ENCODE assay signal across 8 mouse cellular contexts in genomic region chr6:128797936-128798771, GRCm38 (mm10). TPM values are rescaled to one million over a fixed set of nuclear protein-coding genes. Genes with fewer than 3 reads are reported as not detected.
A peak's percentile ranks its signal among the peaks of the same experiment; 100 is the strongest.
DNase-seq lines count a peak whose midpoint lies in the region; ATAC-seq lines count a peak whose summit lies in the region.
"Had no signal": no experiment of that assay in that cellular context is flagged by ENCODE, and none has a peak within 500 bp of the region (broad histone marks: within the 10 kb centered on the region; RNA-seq: fewer than 3 reads in every experiment).

No protein-coding gene starts in this region.

- no peaks in the 10 kb centered on the region for H3K36me3 ChIP-seq in liver, embryonic 15.5 days (replicated peaks)
- H3K36me3 ChIP-seq in neural tube, embryonic 11.5 days (ENCODE audit: control insufficient read depth, insufficient read depth, low read length): no peaks in the 10 kb centered on the region

- no peaks in the 10 kb centered on the region for H3K27me3 ChIP-seq in liver, embryonic 15.5 days
- H3K27me3 ChIP-seq in neural tube, embryonic 11.5 days (ENCODE audit: control insufficient read depth, insufficient read depth, low read length): no peaks in the 10 kb centered on the region

- intact Hi-C loops in heart, postnatal 10 days (cut with DNase I): no loop called here

- peak overlapping the region; percentile 70 for H3K4me3 ChIP-seq in liver, embryonic 15.5 days (replicated peaks)
- peak overlapping the region; percentile 57 for H3K4me3 ChIP-seq in neural tube, embryonic 11.5 days (ENCODE audit: low read depth, low read length)

- peaks cover 31% of the 10 kb centered on the region for H3K4me1 ChIP-seq in liver, embryonic 15.5 days (replicated peaks)
- H3K4me1 ChIP-seq in neural tube, embryonic 11.5 days (ENCODE audit: control insufficient read depth, insufficient read depth, low read length): no peaks in the 10 kb centered on the region

- WGBS in liver, embryonic 15.5 days (ENCODE audit: insufficient replicate concordance): 26% methylated on average over 15 of the region's 15 CpGs
- 13% methylated on average over 15 of the region's 15 CpGs for WGBS in neural tube, embryonic 11.5 days

- H3K4me2 ChIP-seq in liver, embryonic 15.5 days: peak overlapping the region; percentile 82
- H3K4me2 ChIP-seq in neural tube, embryonic 11.5 days (ENCODE audit: low read depth): peak overlapping the region; percentile 51

- no peaks in the 10 kb centered on the region for H3K9me3 ChIP-seq in liver, embryonic 15.5 days (replicated peaks)
- no peaks in the 10 kb centered on the region for H3K9me3 ChIP-seq in neural tube, embryonic 11.5 days (ENCODE audit: control insufficient read depth, low read length)

- no peak for ATAC-seq in liver, embryonic 15.5 days (ENCODE audit: insufficient read depth)
- ATAC-seq in neural tube, embryonic 11.5 days (ENCODE audit: insufficient read depth, low FRiP score, low TSS enrichment): no peak

- DNase-seq in thymus, postnatal 14 days: peak; percentile 40
- DNase-seq in thymus, postnatal 10 days (ENCODE audit: low spot score in 2 of 2): no peak
- peak; percentile 31 for DNase-seq in embryo, embryonic 10 days (ENCODE audit: low spot score)
- DNase-seq in heart, postnatal 10 days: peak; percentile 12 to 28
- peak; percentile 43 for DNase-seq in neural tube, embryonic 11.5 days (ENCODE audit: low spot score)
- DNase-seq in layer of hippocampus, adult 9-11 months: no peak

- peak overlapping the region; percentile 32; the same call in 1 of the 2 replicates for H3K9ac ChIP-seq in liver, embryonic 15.5 days
- peak overlapping the region; percentile 30; the same call in 1 of the 2 replicates for H3K9ac ChIP-seq in neural tube, embryonic 11.5 days (ENCODE audit: low read length)

- peak overlapping the region; percentile 33; the same call in 1 of the 2 replicates for H3K27ac ChIP-seq in liver, embryonic 15.5 days (replicated peaks)
- H3K27ac ChIP-seq in neural tube, embryonic 11.5 days (ENCODE audit: low read depth, low read length): no peak overlapping the region

RNA-seq across cellular contexts. Expression of gene Klrb1c, which starts 9.1 kb away (rescaled TPM):
- total RNA-seq in heart, postnatal 10 days (2021): not detected
- polyA plus RNA-seq in liver, embryonic 15.5 days (2015; fragmentation: Nextera tagmentation; extraction: Ambion mirVana): 0.25 and 0.37 TPM in 2 replicates
- polyA plus RNA-seq in neural tube, embryonic 11.5 days (2014; fragmentation: Nextera tagmentation; extraction: Ambion mirVana): not detected in 2 replicates

RNA-seq across cellular contexts. Expression of gene Gm44511, which starts 28.0 kb away (rescaled TPM):
- total RNA-seq in heart, postnatal 10 days (2021): not detected
- not detected in 2 replicates for polyA plus RNA-seq in liver, embryonic 15.5 days (2015; fragmentation: Nextera tagmentation; extraction: Ambion mirVana)
- polyA plus RNA-seq in neural tube, embryonic 11.5 days (2014; fragmentation: Nextera tagmentation; extraction: Ambion mirVana): not detected in 2 replicates
- total RNA-seq: heart, postnatal 36 days had no signal

RNA-seq across cellular contexts. Expression of gene Klrb1b, which starts 28.0 kb away (rescaled TPM):
- not detected for total RNA-seq in heart, postnatal 10 days (2021)
- polyA plus RNA-seq in liver, embryonic 15.5 days (2015; fragmentation: Nextera tagmentation; extraction: Ambion mirVana): 0.18 and 0.23 TPM in 2 replicates
- polyA plus RNA-seq in neural tube, embryonic 11.5 days (2014; fragmentation: Nextera tagmentation; extraction: Ambion mirVana): 0.16 TPM in 1 of 2 replicates, not detected in the other
- total RNA-seq: heart, postnatal 36 days had no signal

Comparison
In these comparisons a context has a peak if more than half of its experiments do, and no peak if none do; other contexts are left out.
1. DNase-seq: peak in thymus, postnatal 14 days (single experiment), embryo, embryonic 10 days (single experiment), heart, postnatal 10 days (2 of 2) and neural tube, embryonic 11.5 days (single experiment); none in thymus, postnatal 10 days (0 of 2) and layer of hippocampus, adult 9-11 months (single experiment).